Mouse (Mus musculus) embryonic facial prominence, embryonic 15.5 days (tissue): ENCODE measurements around the gene Olfr449. TPM values are rescaled to one million over a fixed set of nuclear protein-coding genes. Genes with fewer than 3 reads are reported as not detected.

Source experiments
- polyA plus RNA-seq: library from polyadenylated mRNA; unstranded; fragments of >200 nt; fragmentation: Nextera tagmentation; extraction: Ambion mirVana; gene quantifications from 2 replicates; pipeline ENCODE4 v1.2.1, GENCODE M21; 2015

Gene Olfr449
- polyA plus RNA-seq, 1 experiment from 2014 or later: 0.20 TPM

Other genes with a start within 250 kb of the Olfr449 start
- gene Tcaf3, start 236.7 kb upstream of the Olfr449 start, polyA plus RNA-seq: 0.05 TPM in 1 of 2 replicates, not detected in the other
- 6.3 and 6.4 TPM in 2 replicates for gene Tcaf2, start 189.1 kb upstream of the Olfr449 start, polyA plus RNA-seq
- gene Tcaf1, start 124.3 kb upstream of the Olfr449 start, polyA plus RNA-seq: 65.8 and 71.6 TPM in 2 replicates
- gene Olfr453, start 95.0 kb upstream of the Olfr449 start, polyA plus RNA-seq: 0.09 TPM in 1 of 2 replicates, not detected in the other
- not detected in 2 replicates for gene Olfr38, start 78.0 kb upstream of the Olfr449 start, polyA plus RNA-seq
- 0.05 TPM in 1 of 2 replicates, not detected in the other for gene Olfr452, start 49.3 kb upstream of the Olfr449 start, polyA plus RNA-seq
- gene Olfr450, start 22.4 kb upstream of the Olfr449 start, polyA plus RNA-seq: not detected in 2 replicates
- gene Olfr448, start 56.1 kb downstream of the Olfr449 start, polyA plus RNA-seq: 0.12 and 0.13 TPM in 2 replicates
- gene Olfr447, start 74.5 kb downstream of the Olfr449 start, polyA plus RNA-seq: not detected in 2 replicates
- gene Olfr446, start 87.0 kb downstream of the Olfr449 start, polyA plus RNA-seq: 0.08 and 0.39 TPM in 2 replicates
- gene Olfr444, start 114.7 kb downstream of the Olfr449 start, polyA plus RNA-seq: not detected in 2 replicates